Mouse (Mus musculus) bone marrow macrophage, adult 2 months (primary cell): Measurements from ENCODE around the gene Myo7a.

Source experiments
- CTCF ChIP-seq: IDR thresholded peaks from 2 replicates; pipeline ENCODE4 v1.5.1; 2012; ENCODE audit warnings: low read depth, mild to moderate bottlenecking, low read length, moderate library complexity
- POLR2A ChIP-seq: IDR thresholded peaks from 2 replicates; pipeline ENCODE4 v1.6.1; 2012; ENCODE audit warnings: mild to moderate bottlenecking, low read depth, low read length, borderline replicate concordance

DNA sequence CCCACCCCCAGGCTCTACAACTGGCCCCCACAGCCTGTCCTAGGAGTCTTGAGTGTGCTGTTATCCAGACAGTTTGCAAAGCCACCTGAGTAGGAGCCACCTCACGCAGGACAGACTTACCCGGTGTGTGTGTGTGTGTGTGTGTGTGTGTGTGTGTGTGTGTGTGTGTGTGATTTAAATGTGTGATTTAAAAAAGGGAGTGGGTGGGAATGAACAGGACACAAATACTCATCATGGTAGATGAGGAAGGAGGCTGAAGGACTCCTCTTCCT is 573 bp upstream of the Myo7a start:
- no peak for TF ChIP-seq CTCF
- TF ChIP-seq POLR2A, result no peak
